Mouse (Mus musculus): ENCODE data around the gene Dbndd1. TPM values are rescaled to one million over a fixed set of nuclear protein-coding genes. Genes with fewer than 3 reads are reported as not detected.

The Dbndd1 gene
- polyA plus RNA-seq, 1 experiment from 2014 or later, result 1.6 TPM

DNA sequence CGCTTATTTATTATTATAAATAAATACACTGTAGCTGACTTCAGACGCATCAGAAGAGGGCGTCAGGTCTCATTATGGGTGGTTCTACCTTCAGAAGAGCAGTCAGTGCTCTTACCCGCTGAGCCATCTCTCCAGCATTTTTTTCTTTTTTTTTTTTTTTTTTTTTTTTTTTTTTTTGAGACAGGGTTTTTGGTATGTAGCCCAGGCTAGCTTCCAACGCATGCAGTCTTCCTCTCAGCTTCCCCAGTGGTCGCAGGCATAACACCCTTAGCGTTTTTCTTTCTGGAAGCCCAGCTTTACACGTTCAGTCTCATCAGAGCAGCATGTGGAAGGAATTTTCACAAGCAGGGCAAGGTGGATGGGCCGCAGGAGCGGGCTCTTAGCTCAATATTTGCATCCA lies 2.9 kb upstream of the Dbndd1 start:
- Histone ChIP-seq H3K27me3 (replicated peaks; ENCODE audit: control insufficient read depth, insufficient read depth, low read length) (peaks cover 40% of the 10 kb centered on the region), H3K36me3 (ENCODE audit: control insufficient read depth, insufficient read depth, low read length) (peaks cover 10% of the 10 kb centered on the region), H3K4me1 (replicated peaks; ENCODE audit: control insufficient read depth, insufficient read depth, low read length) (peaks cover 11% of the 10 kb centered on the region), H3K4me3 (ENCODE audit: low read depth, low read length) (peak overlapping the region; percentile 78), H3K27ac (ENCODE audit: low read depth, low read length) (no peak overlapping the region), H3K9me3 (ENCODE audit: control insufficient read depth, low read length) (no peaks in the 10 kb centered on the region), H3K9ac (ENCODE audit: low read depth, low read length) (no peak overlapping the region), H3K4me2 (peak overlapping the region; percentile 93)
- DNase-seq (ENCODE audit: low spot score) (no peak), ATAC-seq (replicated peaks; ENCODE audit: low FRiP score) (no peak)
- 38% methylated on average over 10 of the region's 10 CpGs for WGBS

DNA sequence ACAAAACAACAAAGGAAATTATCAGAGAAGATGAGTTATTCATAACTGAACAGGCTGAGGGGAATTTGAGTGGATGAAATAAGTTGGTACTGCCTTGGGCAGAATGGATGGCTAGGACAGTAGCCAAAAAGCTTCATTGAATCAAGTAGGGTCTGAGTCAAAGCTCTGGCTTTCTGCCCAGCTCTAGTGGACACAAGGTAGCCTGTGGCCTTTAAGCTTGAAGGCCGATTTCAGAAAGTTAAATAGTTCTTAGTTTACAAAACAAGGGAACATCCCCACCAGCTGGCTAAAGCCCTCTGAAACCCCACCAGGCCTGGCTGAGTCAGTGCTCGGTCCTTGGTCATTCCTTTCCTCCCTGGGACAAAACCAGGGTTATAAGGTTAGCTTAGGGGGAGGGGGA lies 1.3 kb upstream of the Dbndd1 start:
- Histone ChIP-seq H3K27ac (ENCODE audit: low read depth, low read length) (no peak overlapping the region), H3K4me2 (no peak overlapping the region), H3K9ac (ENCODE audit: low read depth, low read length) (no peak overlapping the region), H3K4me1 (replicated peaks; ENCODE audit: control insufficient read depth, insufficient read depth, low read length) (peaks cover 11% of the 10 kb centered on the region), H3K27me3 (replicated peaks; ENCODE audit: control insufficient read depth, insufficient read depth, low read length) (peaks cover 52% of the 10 kb centered on the region), H3K36me3 (ENCODE audit: control insufficient read depth, insufficient read depth, low read length) (peaks cover 3% of the 10 kb centered on the region; the same call in 1 of the 2 replicates), H3K9me3 (ENCODE audit: control insufficient read depth, low read length) (no peaks in the 10 kb centered on the region), H3K4me3 (ENCODE audit: low read depth, low read length) (no peak overlapping the region)
- ATAC-seq (replicated peaks; ENCODE audit: low FRiP score) (no peak), DNase-seq (ENCODE audit: low spot score) (no peak)
- 43% methylated on average over 2 of the region's 2 CpGs for WGBS

DNA sequence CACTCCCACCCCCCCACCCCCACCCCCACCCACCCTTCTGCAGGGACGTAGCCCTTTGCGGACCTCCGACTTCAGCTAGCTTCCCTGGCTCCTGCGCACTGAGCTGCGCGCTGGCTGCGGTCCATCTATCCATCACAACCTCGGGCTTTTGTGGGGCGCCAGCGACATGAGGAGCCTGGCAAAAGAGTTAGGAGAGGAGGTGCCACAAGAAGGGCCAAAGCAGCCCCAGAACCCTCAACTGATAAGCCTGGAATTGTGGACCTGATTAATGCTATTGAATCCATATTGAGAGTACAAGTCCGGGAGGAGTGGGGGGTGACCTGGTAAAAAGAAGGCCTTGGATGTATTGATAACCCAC lies 256 bp upstream of the Dbndd1 start:
- Histone ChIP-seq H3K27me3 (replicated peaks; ENCODE audit: control insufficient read depth, insufficient read depth, low read length) (peaks cover 54% of the 10 kb centered on the region), H3K27ac (ENCODE audit: low read depth, low read length) (no peak overlapping the region), H3K4me2 (peak overlapping the region; percentile 96), H3K4me3 (ENCODE audit: low read depth, low read length) (peak overlapping the region; percentile 66), H3K9me3 (ENCODE audit: control insufficient read depth, low read length) (no peaks in the 10 kb centered on the region), H3K36me3 (ENCODE audit: control insufficient read depth, insufficient read depth, low read length) (peaks cover under 1% of the 10 kb centered on the region; the same call in 1 of the 2 replicates), H3K4me1 (replicated peaks; ENCODE audit: control insufficient read depth, insufficient read depth, low read length) (peaks cover 11% of the 10 kb centered on the region), H3K9ac (ENCODE audit: low read depth, low read length) (no peak overlapping the region)
- ATAC-seq (replicated peaks; ENCODE audit: low FRiP score) (no peak), DNase-seq (ENCODE audit: low spot score) (no peak)
- 5% methylated on average over 11 of the region's 11 CpGs for WGBS

DNA sequence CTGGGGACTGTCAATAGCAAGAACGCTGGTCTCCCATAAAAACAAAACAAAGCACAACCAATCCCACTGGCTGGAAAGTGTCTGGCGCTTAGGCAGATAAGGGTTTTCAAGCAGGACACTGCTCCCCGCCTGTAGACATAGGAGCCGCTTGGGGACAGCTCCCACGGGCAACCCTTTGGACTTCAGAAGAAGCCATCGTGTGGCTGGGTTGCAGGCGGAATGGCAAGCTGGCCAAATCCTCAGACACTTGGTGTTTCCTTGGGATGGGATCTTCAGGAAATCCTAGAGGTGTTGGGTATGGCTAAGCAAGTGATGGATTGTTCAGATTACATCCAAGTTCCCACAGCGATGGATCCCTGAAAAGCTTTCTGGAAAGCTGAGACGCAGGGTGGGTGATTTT lies 1.1 kb downstream of the Dbndd1 start:
- no peak for ATAC-seq (replicated peaks; ENCODE audit: low FRiP score)
- no peak for DNase-seq (ENCODE audit: low spot score)
- Histone ChIP-seq H3K27me3 (replicated peaks; ENCODE audit: control insufficient read depth, insufficient read depth, low read length) (peaks cover 54% of the 10 kb centered on the region), H3K9me3 (ENCODE audit: control insufficient read depth, low read length) (no peaks in the 10 kb centered on the region), H3K4me3 (ENCODE audit: low read depth, low read length) (peak overlapping the region; percentile 66), H3K4me2 (peak overlapping the region; percentile 96), H3K36me3 (ENCODE audit: control insufficient read depth, insufficient read depth, low read length) (no peaks in the 10 kb centered on the region), H3K4me1 (replicated peaks; ENCODE audit: control insufficient read depth, insufficient read depth, low read length) (peaks cover 6% of the 10 kb centered on the region), H3K9ac (ENCODE audit: low read depth, low read length) (no peak overlapping the region), H3K27ac (ENCODE audit: low read depth, low read length) (no peak overlapping the region)
- 6% methylated on average over 9 of the region's 9 CpGs for WGBS

DNA sequence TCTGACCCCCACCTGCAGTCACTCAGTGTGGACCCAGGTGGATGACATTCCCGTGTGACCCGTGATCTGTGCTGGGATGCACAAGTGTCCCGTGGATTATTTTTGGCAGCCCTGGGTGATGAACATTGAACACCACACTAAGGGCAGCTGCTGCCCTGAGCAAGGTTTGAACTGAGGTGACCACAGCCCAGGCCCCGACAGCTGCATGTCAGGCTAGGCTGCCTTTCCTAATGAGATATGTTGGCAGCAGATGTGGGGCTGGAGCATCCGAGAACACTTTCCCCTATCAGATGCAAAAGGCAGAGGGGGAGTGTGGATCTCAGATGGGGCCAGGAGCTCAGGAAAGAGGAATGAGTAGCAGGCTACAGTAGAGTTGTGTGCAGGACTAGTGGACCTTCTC lies 4.4 kb downstream of the Dbndd1 start:
- 68% methylated on average over 5 of the region's 5 CpGs for WGBS
- no peak for DNase-seq (ENCODE audit: low spot score)

DNA sequence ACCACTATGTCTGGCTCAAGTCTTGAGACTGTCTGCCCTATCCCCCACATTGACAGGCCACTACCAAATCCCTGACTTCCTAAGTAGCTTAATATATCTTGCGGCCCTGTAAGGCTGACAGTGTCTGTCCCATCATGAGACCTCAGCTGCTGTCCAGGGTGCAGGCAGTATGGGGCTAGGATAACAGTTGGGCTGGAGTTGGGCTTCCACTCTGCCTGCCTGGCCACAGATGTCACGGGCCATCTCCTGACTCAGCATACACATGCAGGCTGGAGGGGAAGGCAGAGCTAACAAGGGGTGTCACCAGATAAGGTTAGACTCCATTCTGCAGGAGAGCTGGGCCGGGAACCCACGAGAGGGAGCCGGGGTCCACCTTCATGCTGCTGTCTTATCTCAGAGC lies 8.1 kb downstream of the Dbndd1 start:
- WGBS, result 55% methylated on average over 5 of the region's 5 CpGs

More for the DNA sequence above, 4.4 kb downstream of the Dbndd1 start:
- H3K4me1 ChIP-seq (replicated peaks; ENCODE audit: control insufficient read depth, insufficient read depth, low read length), result 0 out of 2 replicates have a peak, but pooled peaks cover 3% of the 10 kb centered on the region
- ATAC-seq (replicated peaks; ENCODE audit: low FRiP score), result no peak
- no peak overlapping the region for H3K4me3 ChIP-seq (ENCODE audit: low read depth, low read length)
- H3K9ac ChIP-seq (ENCODE audit: low read depth, low read length), result no peak overlapping the region
- no peak overlapping the region for H3K27ac ChIP-seq (ENCODE audit: low read depth, low read length)
- H3K4me2 ChIP-seq, result no peak overlapping the region
- H3K9me3 ChIP-seq (ENCODE audit: control insufficient read depth, low read length), result no peaks in the 10 kb centered on the region
- peaks cover 11% of the 10 kb centered on the region for H3K36me3 ChIP-seq (ENCODE audit: control insufficient read depth, insufficient read depth, low read length)
- peaks cover 39% of the 10 kb centered on the region for H3K27me3 ChIP-seq (replicated peaks; ENCODE audit: control insufficient read depth, insufficient read depth, low read length)

DNA sequence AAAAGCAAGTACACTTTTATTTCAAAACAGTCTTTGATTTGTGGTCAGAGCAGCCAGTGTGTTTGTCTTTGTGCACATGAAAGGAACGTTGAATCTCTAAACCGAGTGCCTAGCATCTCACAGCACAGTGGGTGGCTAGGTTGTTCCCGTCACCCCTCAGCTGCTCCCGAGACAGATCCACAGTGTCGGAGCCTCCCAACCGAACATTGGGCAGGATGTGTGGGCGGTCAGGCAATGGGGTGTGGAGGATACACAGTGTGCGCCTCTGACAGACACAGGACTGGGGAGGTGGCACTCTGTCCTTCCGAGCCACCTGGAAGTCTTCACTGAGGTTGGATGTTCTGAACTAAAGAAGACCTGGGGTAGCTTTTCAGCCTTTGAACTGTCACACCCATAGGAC lies 9.6 kb downstream of the Dbndd1 start:
- Histone ChIP-seq H3K4me1 (replicated peaks; ENCODE audit: control insufficient read depth, insufficient read depth, low read length) (no peaks in the 10 kb centered on the region), H3K36me3 (ENCODE audit: control insufficient read depth, insufficient read depth, low read length) (peaks cover 54% of the 10 kb centered on the region), H3K27me3 (replicated peaks; ENCODE audit: control insufficient read depth, insufficient read depth, low read length) (no peaks in the 10 kb centered on the region), H3K27ac (ENCODE audit: low read depth, low read length) (no peak overlapping the region), H3K4me3 (ENCODE audit: low read depth, low read length) (no peak overlapping the region), H3K9me3 (ENCODE audit: control insufficient read depth, low read length) (no peaks in the 10 kb centered on the region), H3K4me2 (no peak overlapping the region), H3K9ac (ENCODE audit: low read depth, low read length) (no peak overlapping the region)
- ATAC-seq (replicated peaks; ENCODE audit: low FRiP score), result no peak
- no peak for DNase-seq (ENCODE audit: low spot score)
- 89% methylated on average over 9 of the region's 9 CpGs for WGBS

More for the DNA sequence above, 8.1 kb downstream of the Dbndd1 start:
- H3K9ac ChIP-seq (ENCODE audit: low read depth, low read length), result no peak overlapping the region
- H3K4me3 ChIP-seq (ENCODE audit: low read depth, low read length), result no peak overlapping the region
- H3K36me3 ChIP-seq (ENCODE audit: control insufficient read depth, insufficient read depth, low read length), result peaks cover 43% of the 10 kb centered on the region
- no peak overlapping the region for H3K4me2 ChIP-seq
- no peak overlapping the region for H3K27ac ChIP-seq (ENCODE audit: low read depth, low read length)
- DNase-seq (ENCODE audit: low spot score) (no peak), ATAC-seq (replicated peaks; ENCODE audit: low FRiP score) (no peak)
- no peaks in the 10 kb centered on the region for H3K4me1 ChIP-seq (replicated peaks; ENCODE audit: control insufficient read depth, insufficient read depth, low read length)
- no peaks in the 10 kb centered on the region for H3K9me3 ChIP-seq (ENCODE audit: control insufficient read depth, low read length)
- peaks cover 4% of the 10 kb centered on the region; the same call in 1 of the 2 replicates for H3K27me3 ChIP-seq (replicated peaks; ENCODE audit: control insufficient read depth, insufficient read depth, low read length)

DNA sequence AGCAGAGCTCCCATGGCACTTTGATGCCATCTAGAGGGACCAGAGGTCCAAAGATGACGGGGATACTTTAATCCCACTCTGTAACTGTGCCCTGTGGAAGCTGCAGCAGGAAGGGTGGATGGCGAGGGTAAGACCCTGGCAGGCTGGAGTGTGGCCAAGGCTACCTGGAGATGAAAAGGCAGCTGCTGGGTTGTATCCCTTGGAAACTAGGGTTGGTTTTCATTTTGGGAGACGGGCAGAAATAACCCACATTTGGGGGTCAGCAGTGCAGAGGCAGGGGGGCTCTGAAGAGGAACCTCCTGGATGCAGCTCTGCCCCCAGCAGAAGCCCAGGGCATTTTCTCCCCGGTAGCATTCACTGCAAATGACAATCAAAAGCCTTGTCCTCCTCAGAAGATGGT lies 10.0 kb downstream of the Dbndd1 start:
- no peak overlapping the region for H3K27ac ChIP-seq (ENCODE audit: low read depth, low read length)
- H3K36me3 ChIP-seq (ENCODE audit: control insufficient read depth, insufficient read depth, low read length), result peaks cover 54% of the 10 kb centered on the region
- H3K4me1 ChIP-seq (replicated peaks; ENCODE audit: control insufficient read depth, insufficient read depth, low read length), result no peaks in the 10 kb centered on the region
- H3K4me3 ChIP-seq (ENCODE audit: low read depth, low read length), result no peak overlapping the region
- H3K27me3 ChIP-seq (replicated peaks; ENCODE audit: control insufficient read depth, insufficient read depth, low read length), result no peaks in the 10 kb centered on the region
- no peak for DNase-seq (ENCODE audit: low spot score)
- ATAC-seq (replicated peaks; ENCODE audit: low FRiP score), result no peak
- no peak overlapping the region for H3K4me2 ChIP-seq
- WGBS, result 93% methylated on average over 4 of the region's 4 CpGs
- H3K9ac ChIP-seq (ENCODE audit: low read depth, low read length), result no peak overlapping the region
- H3K9me3 ChIP-seq (ENCODE audit: control insufficient read depth, low read length), result no peaks in the 10 kb centered on the region

DNA sequence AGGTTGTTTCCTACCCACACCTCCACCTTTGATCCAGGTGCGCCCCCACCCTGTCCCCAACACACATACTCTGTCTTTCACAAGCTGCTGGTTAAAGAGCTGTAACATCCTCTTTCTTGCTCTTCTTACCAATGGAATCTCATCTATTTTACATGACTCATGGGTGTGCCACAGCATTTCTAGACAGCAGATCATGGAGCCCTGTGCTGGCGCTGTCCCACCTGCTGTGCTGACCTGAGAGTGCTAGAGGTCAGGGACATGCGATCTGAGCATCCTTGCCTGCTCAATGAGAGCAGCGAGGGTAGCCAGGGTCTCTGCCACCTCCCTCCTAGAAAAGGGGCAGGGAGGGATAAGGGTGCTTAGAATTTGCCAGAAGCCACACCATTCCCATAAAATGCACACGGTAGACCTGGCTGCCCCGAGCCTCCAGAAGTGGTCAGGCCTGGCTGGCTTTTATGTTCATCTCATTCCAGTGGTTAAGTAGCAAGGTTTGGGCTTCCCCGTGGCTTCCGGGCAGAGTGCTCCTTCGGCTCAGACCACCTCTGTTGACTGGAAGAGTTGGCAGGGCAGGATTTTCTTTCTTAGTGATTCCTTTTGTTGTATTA lies 10.6 kb downstream of the Dbndd1 start:
- no peak overlapping the region for H3K4me2 ChIP-seq
- WGBS, result 89% methylated on average over 9 of the region's 9 CpGs

More for the DNA sequence above, 10.6 kb downstream of the Dbndd1 start:
- Histone ChIP-seq H3K4me3 (ENCODE audit: low read depth, low read length) (no peak overlapping the region), H3K36me3 (ENCODE audit: control insufficient read depth, insufficient read depth, low read length) (peaks cover 56% of the 10 kb centered on the region), H3K27ac (ENCODE audit: low read depth, low read length) (no peak overlapping the region), H3K27me3 (replicated peaks; ENCODE audit: control insufficient read depth, insufficient read depth, low read length) (no peaks in the 10 kb centered on the region), H3K9ac (ENCODE audit: low read depth, low read length) (no peak overlapping the region), H3K9me3 (ENCODE audit: control insufficient read depth, low read length) (no peaks in the 10 kb centered on the region), H3K4me1 (replicated peaks; ENCODE audit: control insufficient read depth, insufficient read depth, low read length) (no peaks in the 10 kb centered on the region)
- no peak for ATAC-seq (replicated peaks; ENCODE audit: low FRiP score)
- DNase-seq (ENCODE audit: low spot score), result no peak

All from liver, embryonic 11.5 days (tissue).